Mouse (Mus musculus) heart, adult 2 months (tissue): ENCODE measurements around the gene Ccl5.

ENCODE experiments used
- EP300 ChIP-seq: fragments of 200-500 bp; IDR thresholded peaks from 2 replicates; pipeline ENCODE4 v1.6.1; 2011; ENCODE audit warnings: low read depth, low read length, control low read depth; ENCODE audit not compliant: insufficient read depth
- POLR2A ChIP-seq: fragments of 200-500 bp; IDR thresholded peaks from 2 replicates; pipeline ENCODE4 v1.6.1; 2011; ENCODE audit warnings: mild to moderate bottlenecking, low read depth, low read length, control low read depth; ENCODE audit not compliant: insufficient read depth

DNA sequence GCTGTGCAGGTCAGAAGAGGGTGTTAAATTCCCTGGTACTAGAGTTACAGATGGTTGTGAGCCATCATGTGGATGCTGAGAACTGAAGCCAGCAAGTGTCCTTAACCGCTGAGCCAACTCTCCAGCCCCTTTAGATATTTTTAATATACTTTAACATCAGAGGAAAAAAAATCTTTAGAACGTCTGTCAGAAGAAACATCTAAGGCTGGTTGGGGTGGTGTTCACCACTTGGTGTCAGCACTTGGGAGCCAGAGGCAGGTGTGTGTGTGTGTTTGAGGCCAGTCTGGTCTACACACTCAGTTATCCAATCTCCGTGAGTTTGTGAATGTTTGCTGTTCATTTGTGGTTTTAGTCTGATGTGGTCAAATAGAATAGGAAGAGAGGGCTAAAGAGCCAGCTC is 48.7 kb upstream of the Ccl5 start:
- TF ChIP-seq EP300 (no peak), POLR2A (no peak)
